Mouse (Mus musculus): ENCODE data around the gene Hepacam2. TPM values are rescaled to one million over a fixed set of nuclear protein-coding genes. Genes with fewer than 3 reads are reported as not detected.
A peak's percentile ranks its signal among the peaks of the same experiment; 100 is the strongest.
"Not testable (repeated sequence)": the region's sequence is repeated elsewhere in the genome, so short reads cannot be mapped to it uniquely, and the experiment has no call there.

Gene Hepacam2
- total RNA-seq, 4 experiments from 2014 or later, result 0.21 to 0.91 (median 0.68) TPM

- no peak for DNase-seq (ENCODE audit: low spot score in 2 of 2)
Observed at GRCm38 (mm10) chr6:3463594-3463993, 34.5 kb downstream of the Hepacam2 start.

GRCm38 (mm10) chr6:3463026-3463425 lies 35.1 kb downstream of the Hepacam2 start:
- no peak for DNase-seq (ENCODE audit: low spot score in 2 of 2)

- no peak for DNase-seq (ENCODE audit: low spot score in 2 of 2)
Observed at GRCm38 (mm10) chr6:3455944-3456536, 42.1 kb downstream of the Hepacam2 start.

GRCm38 (mm10) chr6:3454421-3454820 lies 43.7 kb downstream of the Hepacam2 start:
- no peak for DNase-seq (ENCODE audit: low spot score in 2 of 2)

- DNase-seq (ENCODE audit: low spot score in 2 of 2), result peak; percentile 7 to 21
Observed at GRCm38 (mm10) chr6:3447404-3447803, 50.7 kb downstream of the Hepacam2 start.

- DNase-seq (ENCODE audit: low spot score in 2 of 2), result no peak
Observed at GRCm38 (mm10) chr6:3443905-3444304, 54.2 kb downstream of the Hepacam2 start.

GRCm38 (mm10) chr6:3436087-3436486 lies 62.0 kb downstream of the Hepacam2 start:
- DNase-seq (ENCODE audit: low spot score in 2 of 2), result no peak

GRCm38 (mm10) chr6:3430976-3431375 lies 67.1 kb downstream of the Hepacam2 start:
- DNase-seq (ENCODE audit: low spot score in 2 of 2), result not testable (repeated sequence)

GRCm38 (mm10) chr6:3427047-3427446 lies 71.1 kb downstream of the Hepacam2 start:
- no peak for DNase-seq (ENCODE audit: low spot score in 2 of 2)

- DNase-seq (ENCODE audit: low spot score in 2 of 2), result not testable (repeated sequence)
Observed at GRCm38 (mm10) chr6:3425333-3425732, 72.8 kb downstream of the Hepacam2 start.

GRCm38 (mm10) chr6:3424613-3425277 lies 73.4 kb downstream of the Hepacam2 start:
- DNase-seq (ENCODE audit: low spot score in 2 of 2), result not testable (repeated sequence)

Other genes starting within 250 kb of the Hepacam2 start
- gene Samd9l, start 98.7 kb downstream of the Hepacam2 start, total RNA-seq (2022), result 1 to 10 TPM; 3.7 to 6.5 (median 5.1) TPM
- 10 to 100 TPM; 55.2 to 61.3 (median 58.6) TPM for gene Vps50, start 84 bp upstream of the Hepacam2 start, total RNA-seq (2022)